Comparison of ENCODE assay signal across 9 mouse cellular contexts in the genomic region with DNA sequence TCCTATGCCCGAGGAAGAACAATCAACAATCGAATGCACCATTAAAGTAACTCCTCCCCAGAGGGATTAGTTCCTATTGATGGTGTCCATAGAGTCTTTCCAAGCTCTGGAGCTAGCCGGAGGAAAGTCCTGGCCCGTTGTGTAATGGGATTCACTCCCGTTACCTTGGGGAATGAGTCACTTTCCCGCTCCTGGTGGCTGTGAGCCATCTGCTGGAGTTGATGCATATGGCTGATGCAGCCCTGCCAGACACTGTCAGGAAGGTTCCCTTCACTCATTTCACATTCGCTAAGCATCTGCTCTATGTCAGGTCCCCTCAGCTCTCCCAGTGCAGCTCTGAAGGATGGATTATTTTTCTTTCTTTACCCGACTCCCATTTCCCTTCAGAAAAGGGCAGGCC. TPM values are rescaled to one million over a fixed set of nuclear protein-coding genes. Genes with fewer than 3 reads are reported as not detected.
DNase-seq lines count a peak whose midpoint lies in the region; ATAC-seq and TF ChIP-seq lines count a peak whose summit lies in the region.
"Had no signal": no experiment of that assay in that cellular context is flagged by ENCODE, and none has a peak within 500 bp of the region (broad histone marks: within the 10 kb centered on the region; RNA-seq: fewer than 3 reads in every experiment).

No protein-coding gene starts in this region.

- no peak for TF ChIP-seq POLR2A in lung, adult 2 months (IDR thresholded peaks at IDR 0.05; ENCODE audit: borderline replicate concordance, extremely low read depth, low read depth, low read length)

- H3K9me3 ChIP-seq in heart, embryonic 11.5 days (replicated peaks; ENCODE audit: control insufficient read depth, low read length): no peaks in the 10 kb centered on the region
- H3K9me3 ChIP-seq in hindbrain, postnatal 0 days (ENCODE audit: low read length): no peaks in the 10 kb centered on the region

- no peak overlapping the region for H3K27ac ChIP-seq in heart, embryonic 11.5 days (ENCODE audit: low read depth, low read length)
- no peak overlapping the region for H3K27ac ChIP-seq in hindbrain, postnatal 0 days

- no peak overlapping the region for H3K4me3 ChIP-seq in heart, embryonic 11.5 days (ENCODE audit: low read depth, low read length)
- H3K4me3 ChIP-seq in hindbrain, postnatal 0 days (ENCODE audit: low read length): no peak overlapping the region
- H3K4me3 ChIP-seq in lung, adult 2 months (replicated peaks; ENCODE audit: extremely low read depth, low read depth, low read length): no peak overlapping the region

- TF ChIP-seq CTCF in hindbrain, postnatal 0 days (IDR thresholded peaks at IDR 0.05; ENCODE audit: low read depth): peak; percentile 35
- no peak for TF ChIP-seq CTCF in lung, adult 2 months (IDR thresholded peaks at IDR 0.05; ENCODE audit: insufficient read depth, low read length)

- H3K9ac ChIP-seq in heart, embryonic 11.5 days (ENCODE audit: low read depth, low read length): no peak overlapping the region
- no peak overlapping the region for H3K9ac ChIP-seq in hindbrain, postnatal 0 days (replicated peaks; ENCODE audit: low read length)

- no peaks in the 10 kb centered on the region for H3K36me3 ChIP-seq in heart, embryonic 11.5 days (ENCODE audit: control insufficient read depth, insufficient read depth, low read length)
- no peaks in the 10 kb centered on the region for H3K36me3 ChIP-seq in hindbrain, postnatal 0 days (ENCODE audit: insufficient read depth, low read length)

- no peak for ATAC-seq in heart, embryonic 11.5 days (replicated peaks; ENCODE audit: insufficient number of reproducible peaks, low FRiP score, low TSS enrichment)
- no peak for ATAC-seq in hindbrain, postnatal 0 days

- no peak overlapping the region for H3K4me2 ChIP-seq in heart, embryonic 11.5 days
- no peak overlapping the region for H3K4me2 ChIP-seq in hindbrain, postnatal 0 days (ENCODE audit: low read depth, low read length)

- peak; percentile 43 for DNase-seq in heart, postnatal 4 days
- peak; percentile 85 for DNase-seq in 3T3-L1 (ENCODE audit: low read depth, low spot score)
- peak; percentile 77 for DNase-seq in adrenal gland, postnatal 10 days
- DNase-seq in hindbrain, postnatal 0 days (ENCODE audit: low spot score): peak; percentile 67
- no peak for DNase-seq in c-Kit-positive CD71-positive TER-119-positive erythroid progenitor cells, embryonic 14.5 days (ENCODE audit: low spot score)
- DNase-seq in lung, adult 18-20 months: no peak
- no peak for DNase-seq in lung, adult 2 months

- WGBS in heart, embryonic 11.5 days (ENCODE audit: insufficient replicate concordance): 40% methylated on average over 8 of the region's 8 CpGs
- WGBS in hindbrain, postnatal 0 days: 26% methylated on average over 8 of the region's 8 CpGs
- 36% methylated on average over 8 of the region's 8 CpGs for WGBS in lung, adult 2 months

- peaks cover 9% of the 10 kb centered on the region; the same call in 1 of the 2 replicates for H3K4me1 ChIP-seq in heart, embryonic 11.5 days (ENCODE audit: control insufficient read depth, insufficient read depth, low read length)
- peaks cover 6% of the 10 kb centered on the region; the same call in 1 of the 2 replicates for H3K4me1 ChIP-seq in hindbrain, postnatal 0 days (ENCODE audit: insufficient read depth, low read length)
- peaks cover 5% of the 10 kb centered on the region; the same call in 1 of the 2 replicates for H3K4me1 ChIP-seq in lung, adult 2 months (ENCODE audit: control insufficient read depth, insufficient read depth, low read length)

- no peaks in the 10 kb centered on the region for H3K27me3 ChIP-seq in heart, embryonic 11.5 days (ENCODE audit: control insufficient read depth, insufficient read depth, low read length)
- H3K27me3 ChIP-seq in hindbrain, postnatal 0 days (ENCODE audit: insufficient read depth, low read length): no peaks in the 10 kb centered on the region

RNA-seq across cellular contexts. Expression of a gene that starts 2.7 kb away (rescaled TPM):
- total RNA-seq in heart, postnatal 4 days (2021): 10 to 100 TPM; 24.4 to 25.6 TPM
- 47.9 and 54.3 TPM in 2 replicates for polyA plus RNA-seq in heart, embryonic 11.5 days (2014; fragmentation: Nextera tagmentation; extraction: Ambion mirVana)
- total RNA-seq in adrenal gland, postnatal 10 days (2021): 10 to 100 TPM; 38.0 to 50.0 TPM
- 31.8 and 52.5 TPM in 2 replicates for total RNA-seq in hindbrain, postnatal 0 days (2014; rRNA removed)
- polyA plus RNA-seq in hindbrain, postnatal 0 days (2015; fragmentation: Nextera tagmentation; extraction: Ambion mirVana): 51.1 and 52.0 TPM in 2 replicates
- polyA plus RNA-seq in lung, adult 2 months (2012; rRNA removed): 54.9 and 55.5 TPM in 2 replicates

RNA-seq across cellular contexts. Expression of a gene that starts 26.6 kb away (rescaled TPM):
- 10 to 100 TPM; 10.4 to 13.7 TPM for total RNA-seq in heart, postnatal 4 days (2021)
- polyA plus RNA-seq in heart, embryonic 11.5 days (2014; fragmentation: Nextera tagmentation; extraction: Ambion mirVana): 10.7 and 10.9 TPM in 2 replicates
- 1 to 10 TPM; 3.2 to 5.6 TPM for total RNA-seq in adrenal gland, postnatal 10 days (2021)
- total RNA-seq in hindbrain, postnatal 0 days (2014; rRNA removed): 0.36 and 2.1 TPM in 2 replicates
- polyA plus RNA-seq in hindbrain, postnatal 0 days (2015; fragmentation: Nextera tagmentation; extraction: Ambion mirVana): 0.78 and 1.7 TPM in 2 replicates
- 64.6 and 108 TPM in 2 replicates for polyA plus RNA-seq in lung, adult 2 months (2012; rRNA removed)
- total RNA-seq: neutrophil, adult 5-6 weeks had no signal

RNA-seq across cellular contexts. Expression of a gene that starts 50.6 kb away (rescaled TPM):
- 10 to 100 TPM; 51.7 to 56.7 TPM for total RNA-seq in heart, postnatal 4 days (2021)
- polyA plus RNA-seq in heart, embryonic 11.5 days (2014; fragmentation: Nextera tagmentation; extraction: Ambion mirVana): 25.0 and 30.3 TPM in 2 replicates
- total RNA-seq in adrenal gland, postnatal 10 days (2021): 10 to 100 TPM; 57.4 to 64.4 TPM
- 30.8 and 34.8 TPM in 2 replicates for total RNA-seq in hindbrain, postnatal 0 days (2014; rRNA removed)
- 38.0 and 41.9 TPM in 2 replicates for polyA plus RNA-seq in hindbrain, postnatal 0 days (2015; fragmentation: Nextera tagmentation; extraction: Ambion mirVana)
- polyA plus RNA-seq in lung, adult 2 months (2012; rRNA removed): 16.0 and 22.4 TPM in 2 replicates

Comparison
In these comparisons a context has a peak if more than half of its experiments do, and no peak if none do; other contexts are left out.
1. DNase-seq: peak in heart, postnatal 4 days (single experiment), 3T3-L1 (single experiment), adrenal gland, postnatal 10 days (single experiment) and hindbrain, postnatal 0 days (single experiment); none in c-Kit-positive CD71-positive TER-119-positive erythroid progenitor cells, embryonic 14.5 days (single experiment), lung, adult 18-20 months (0 of 2) and lung, adult 2 months (single experiment).